Mouse (Mus musculus): ENCODE measurements around the gene Smarcd1. TPM values are rescaled to one million over a fixed set of nuclear protein-coding genes. Genes with fewer than 3 reads are reported as not detected.
A peak's percentile ranks its signal among the peaks of the same experiment; 100 is the strongest.

Gene Smarcd1
- total RNA-seq, 2 experiments from 2014 or later: 40.8 to 51.2 TPM

DNA sequence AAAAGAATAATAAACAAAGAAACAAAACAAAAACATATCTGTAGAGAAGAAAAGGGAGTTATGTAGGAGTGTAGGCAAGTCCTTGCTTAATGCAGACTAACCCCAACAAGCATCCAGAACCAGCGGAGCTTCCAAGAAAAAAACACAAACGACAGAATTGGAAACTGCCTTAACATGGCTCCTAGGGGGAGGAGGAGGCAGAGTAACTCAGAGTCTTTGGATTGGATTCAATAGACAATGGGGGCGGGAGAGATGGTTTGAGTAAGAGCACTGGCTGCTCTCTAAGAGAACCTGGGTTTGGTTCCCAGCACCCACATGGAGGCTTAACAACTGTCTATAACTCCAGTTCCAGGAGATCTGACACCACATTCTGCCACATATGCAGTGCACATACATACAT is 29.7 kb downstream of the Smarcd1 start:
- DNase-seq: no peak

DNA sequence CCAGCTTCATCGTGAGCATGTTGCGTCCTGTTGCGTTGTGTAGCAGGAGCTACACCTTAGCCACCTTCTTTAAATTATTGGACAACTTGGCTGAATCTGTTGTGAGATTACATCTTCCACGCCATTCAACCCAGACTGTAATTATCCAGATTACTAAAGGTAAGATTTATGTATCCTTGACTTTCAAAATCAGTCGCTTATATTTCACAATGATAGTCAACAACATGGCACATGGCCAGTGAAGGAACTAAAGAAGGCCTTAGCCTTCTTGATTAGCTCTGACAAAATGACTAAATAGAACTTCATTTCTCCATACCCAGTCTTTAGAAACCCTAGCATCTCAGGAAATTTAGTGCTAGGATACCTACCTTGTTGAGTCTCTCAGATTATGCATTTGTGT is 31.3 kb downstream of the Smarcd1 start:
- DNase-seq: no peak

DNA sequence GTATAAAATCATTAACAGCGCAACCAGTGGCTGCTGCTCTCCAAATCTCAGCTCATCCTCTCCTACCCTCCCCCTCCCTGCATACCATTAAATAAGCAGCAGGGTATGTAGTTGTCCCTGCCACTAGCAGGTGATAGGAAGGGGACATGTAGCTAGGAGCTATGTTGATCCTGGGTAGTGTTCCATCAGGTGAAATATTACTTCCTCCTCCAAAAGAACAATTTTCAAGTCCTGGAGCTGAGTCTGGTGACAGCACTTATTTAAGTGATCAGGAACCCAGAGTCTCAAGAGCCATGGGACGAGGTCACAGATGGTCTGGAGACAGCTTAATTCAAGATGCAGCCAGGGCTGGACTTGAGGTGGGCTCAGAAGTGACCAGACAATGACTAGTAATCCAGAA is 33.7 kb downstream of the Smarcd1 start:
- peak; percentile 96 to 97 for DNase-seq

DNA sequence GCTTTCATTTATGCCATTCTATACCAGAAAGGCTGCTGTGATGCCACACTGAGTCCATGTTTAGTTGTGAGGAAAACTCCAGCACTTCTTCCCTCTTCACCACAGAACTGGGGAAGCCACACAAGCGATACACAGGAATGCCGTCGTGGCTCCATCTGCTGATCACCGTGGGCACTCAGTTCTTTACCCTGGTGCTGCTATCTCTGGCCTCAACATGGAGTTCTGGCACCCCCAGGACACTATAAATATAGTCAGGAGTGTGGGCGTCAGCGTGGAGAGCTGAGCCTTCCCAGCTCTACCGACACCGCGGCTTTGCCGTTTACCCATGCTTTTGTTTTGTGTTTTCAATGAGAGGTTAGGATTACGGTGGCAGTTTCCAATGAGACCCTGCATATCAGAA is 34.7 kb downstream of the Smarcd1 start:
- DNase-seq: no peak

DNA sequence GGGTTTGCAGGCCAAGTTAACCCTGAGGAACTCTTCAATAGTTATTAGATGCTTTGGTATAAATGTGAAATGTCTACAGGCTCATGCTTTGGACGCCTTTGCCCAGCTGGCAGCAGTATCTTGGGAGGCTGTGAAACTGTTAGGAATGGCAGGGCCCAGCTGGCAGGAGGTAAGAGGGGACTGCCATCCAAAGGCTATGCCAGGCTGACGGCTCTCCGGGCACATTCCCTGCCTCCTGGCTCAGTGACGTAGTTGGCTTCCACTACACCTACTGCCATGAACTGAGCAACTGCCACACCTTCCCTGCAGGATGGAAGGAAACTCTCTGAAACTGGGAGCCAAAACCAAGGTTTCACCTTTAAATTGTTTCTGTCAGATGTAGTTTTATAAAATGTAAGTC is 38.3 kb downstream of the Smarcd1 start:
- no peak for DNase-seq

DNA sequence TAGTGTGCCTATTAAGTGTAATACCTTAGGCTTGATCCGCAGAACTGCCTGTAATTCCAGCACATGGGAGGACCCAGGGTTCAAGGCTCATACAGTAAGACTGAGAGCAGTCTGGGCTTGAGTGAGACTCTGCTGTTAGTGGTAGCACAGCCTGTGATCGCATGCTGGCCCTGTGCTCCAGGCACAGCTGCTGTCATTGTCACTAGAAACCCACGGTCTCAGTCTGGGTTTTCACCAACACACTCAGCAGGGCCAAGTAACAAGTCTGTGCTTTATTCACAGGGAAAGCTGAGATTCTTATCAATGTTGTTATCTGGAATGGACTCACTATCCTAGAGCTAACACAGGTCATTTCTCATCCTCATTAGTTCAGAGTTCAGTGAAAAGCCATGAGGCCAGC is 52.3 kb downstream of the Smarcd1 start:
- no peak for DNase-seq

Other genes with a start within 250 kb of the Smarcd1 start
- gene Nckap5l, start 244.4 kb upstream of the Smarcd1 start, total RNA-seq (2021): 10 to 100 TPM; 30.4 to 36.0 TPM
- gene Bcdin3d, start 227.4 kb upstream of the Smarcd1 start, total RNA-seq (2021): 1 to 10 TPM; 5.3 to 6.6 TPM
- gene Faim2, start 174.0 kb upstream of the Smarcd1 start, total RNA-seq (2021): 10 to 100 TPM; 17.8 to 23.5 TPM
- gene Aqp2, start 123.1 kb upstream of the Smarcd1 start, total RNA-seq (2021): 1 to 10 TPM in 1 of 2 experiments, under 1 TPM in 1; 0.82 to 5.0 TPM
- gene Aqp5, start 111.3 kb upstream of the Smarcd1 start, total RNA-seq (2021): 1 to 10 TPM; 1.5 to 3.1 TPM
- not detected for gene Aqp6, start 100.7 kb upstream of the Smarcd1 start, total RNA-seq (2021)
- 1 to 10 TPM; 7.6 to 7.7 TPM for gene Racgap1, start 50.5 kb upstream of the Smarcd1 start, total RNA-seq (2021)
- under 1 TPM; 0.53 to 0.56 TPM for gene Asic1, start 31.8 kb upstream of the Smarcd1 start, total RNA-seq (2021)
- gene Gm17349, start 3.4 kb downstream of the Smarcd1 start, total RNA-seq (2021): 10 to 100 TPM; 19.6 to 24.6 TPM
- gene Gpd1, start 15.4 kb downstream of the Smarcd1 start, total RNA-seq (2021): 1,000 to 10,000 TPM in 1 of 2 experiments, 100 to 1,000 TPM in 1; 945 to 1,041 TPM
- 100 to 1,000 TPM; 227 to 257 TPM for gene Cox14, start 23.5 kb downstream of the Smarcd1 start, total RNA-seq (2021)
- gene Cers5, start 70.8 kb downstream of the Smarcd1 start, total RNA-seq (2021): 10 to 100 TPM; 49.1 to 56.1 TPM
- gene Lima1, start 173.3 kb downstream of the Smarcd1 start, total RNA-seq (2021): 10 to 100 TPM; 42.1 to 43.0 TPM